Mouse (Mus musculus) activated CD4-positive, CD25-positive, alpha-beta regulatory T cell, adult 4 months (primary cell): Measurements from ENCODE around the gene Pdcd6. TPM values are rescaled to one million over a fixed set of nuclear protein-coding genes. Genes with fewer than 3 reads are reported as not detected.

Source experiments
- ATAC-seq: one replicate; pipeline ENCODE4 v1.8.0; 2017
- polyA plus RNA-seq, 2 experiments: library from polyadenylated mRNA; unstranded; fragments of 100-300 nt; shearing (Covaris generic); gene quantifications; one replicate each; pipeline ENCODE4 v1.2.1; 2017

Gene Pdcd6
- polyA plus RNA-seq, 2 experiments from 2014 or later, result 188 to 204 TPM

GRCm38 (mm10) chr13:74275726-74276125, 41.7 kb downstream of the Pdcd6 start:
- no peak for ATAC-seq

DNA sequence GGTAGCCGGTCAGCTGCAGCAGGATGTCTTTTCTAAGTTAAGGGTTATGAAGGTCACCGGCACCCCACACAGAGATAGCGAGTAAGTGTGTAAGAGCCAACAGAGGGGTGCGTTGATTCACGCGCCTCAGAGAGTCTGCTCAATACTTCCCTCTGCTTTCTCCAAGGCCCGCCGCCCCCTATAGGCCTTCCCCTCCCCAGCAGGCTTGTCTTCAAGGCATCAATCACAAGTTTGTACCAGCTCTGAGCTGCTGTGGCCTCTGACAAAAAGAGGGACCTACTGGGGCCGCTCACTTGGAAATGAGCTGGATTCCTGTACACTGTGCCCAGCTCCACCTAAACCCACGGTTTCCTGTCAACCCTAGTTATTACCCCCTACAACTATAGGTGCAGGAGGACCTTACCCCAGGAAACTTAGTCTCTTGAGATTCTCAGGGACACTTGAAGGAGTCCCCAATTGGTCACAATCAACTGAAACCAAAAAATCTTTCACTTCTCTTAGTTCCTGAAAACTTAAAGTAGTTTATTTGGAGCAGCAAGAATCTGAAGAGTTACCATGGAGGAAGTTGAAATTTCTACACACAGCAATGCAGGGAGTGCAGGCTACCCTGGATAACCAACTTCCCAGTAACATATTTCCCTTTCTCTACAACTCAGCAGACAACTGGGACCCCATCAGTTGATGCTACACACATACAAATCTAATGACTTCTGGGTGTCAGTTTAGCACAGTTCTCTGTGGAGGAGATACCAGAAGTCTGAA, 57.0 kb downstream of the Pdcd6 start:
- peak; percentile 73 for ATAC-seq

- peak; percentile 77 for ATAC-seq
Observed at GRCm38 (mm10) chr13:74259460-74260230, 57.7 kb downstream of the Pdcd6 start.

Other genes with a start within 250 kb of the Pdcd6 start
- gene Slc9a3, start 196.1 kb downstream of the Pdcd6 start, polyA plus RNA-seq, result not detected
- gene Exoc3, start 108.8 kb downstream of the Pdcd6 start, polyA plus RNA-seq, result 10 to 100 TPM; 77.3 to 85.7 TPM
- under 1 TPM; 0.20 to 0.56 TPM for gene Ahrr, start 25.2 kb downstream of the Pdcd6 start, polyA plus RNA-seq
- gene Sdha, start 32.7 kb upstream of the Pdcd6 start, polyA plus RNA-seq, result 100 to 1,000 TPM; 257 to 308 TPM
- gene Ccdc127, start 32.7 kb upstream of the Pdcd6 start, polyA plus RNA-seq, result 10 to 100 TPM; 37.6 to 37.9 TPM
- not detected for gene Lrrc14b, start 46.4 kb upstream of the Pdcd6 start, polyA plus RNA-seq
- 1 to 10 TPM in 1 of 2 experiments, under 1 TPM in 1; 0.65 to 2.1 TPM for gene Zfp72, start 73.3 kb upstream of the Pdcd6 start, polyA plus RNA-seq
- 10 to 100 TPM; 56.0 to 63.6 TPM for gene Ftl1-ps1, start 82.1 kb upstream of the Pdcd6 start, polyA plus RNA-seq
- 10 to 100 TPM; 21.6 to 24.9 TPM for gene Zfp825, start 176.4 kb upstream of the Pdcd6 start, polyA plus RNA-seq